Mouse (Mus musculus) Patski (cell line): ENCODE results near the gene Jak2. TPM values are rescaled to one million over a fixed set of nuclear protein-coding genes. Genes with fewer than 3 reads are reported as not detected.

Experiments
- ATAC-seq: fragments of 100-300 bp; one replicate; pipeline ENCODE4 v1.8.0; 2021
- CTCF ChIA-PET: fragments of 350-600 bp; sonication (Branson Sonifier 250); formaldehyde crosslinking; loops from one replicate; lab custom pipeline; 2022; ENCODE audit warnings: inconsistent platforms; lab: Charles Lee
- POLR2A ChIA-PET: fragments of 350-600 bp; sonication (Branson Sonifier 250); formaldehyde crosslinking; loops from one replicate; lab custom pipeline; 2022; ENCODE audit warnings: antibody characterized with exemption, inconsistent platforms; lab: Charles Lee
- DNase-seq: peaks from one replicate; pipeline ENCODE4 v3.0.0-alpha.2; 2011; ENCODE audit warnings: low read depth, low spot score
- H3K27me3 ChIP-seq: fragments of 371-371 bp; one replicate; pipeline ENCODE4 v1.5.1; 2021
- CTCF ChIP-seq: fragments of 100-300 bp; IDR thresholded peaks from one replicate; pipeline ENCODE4 v1.5.1; 2021
- in situ Hi-C: fragments of 300-500 bp; cut with MboI; formaldehyde crosslinking; loops from 3 replicates; pipeline ENCODE4 v1.11.1; 2018; ENCODE audit warnings: low pct_unique_long_range_greater_than_20kb, mixed read lengths
- polyA plus RNA-seq: library from polyadenylated mRNA; unstranded; gene quantifications from one replicate; pipeline ENCODE4 v1.2.3, GENCODE M21; 2021

Gene Jak2
- polyA plus RNA-seq, 1 experiment from 2014 or later = 32.4 TPM

DNA sequence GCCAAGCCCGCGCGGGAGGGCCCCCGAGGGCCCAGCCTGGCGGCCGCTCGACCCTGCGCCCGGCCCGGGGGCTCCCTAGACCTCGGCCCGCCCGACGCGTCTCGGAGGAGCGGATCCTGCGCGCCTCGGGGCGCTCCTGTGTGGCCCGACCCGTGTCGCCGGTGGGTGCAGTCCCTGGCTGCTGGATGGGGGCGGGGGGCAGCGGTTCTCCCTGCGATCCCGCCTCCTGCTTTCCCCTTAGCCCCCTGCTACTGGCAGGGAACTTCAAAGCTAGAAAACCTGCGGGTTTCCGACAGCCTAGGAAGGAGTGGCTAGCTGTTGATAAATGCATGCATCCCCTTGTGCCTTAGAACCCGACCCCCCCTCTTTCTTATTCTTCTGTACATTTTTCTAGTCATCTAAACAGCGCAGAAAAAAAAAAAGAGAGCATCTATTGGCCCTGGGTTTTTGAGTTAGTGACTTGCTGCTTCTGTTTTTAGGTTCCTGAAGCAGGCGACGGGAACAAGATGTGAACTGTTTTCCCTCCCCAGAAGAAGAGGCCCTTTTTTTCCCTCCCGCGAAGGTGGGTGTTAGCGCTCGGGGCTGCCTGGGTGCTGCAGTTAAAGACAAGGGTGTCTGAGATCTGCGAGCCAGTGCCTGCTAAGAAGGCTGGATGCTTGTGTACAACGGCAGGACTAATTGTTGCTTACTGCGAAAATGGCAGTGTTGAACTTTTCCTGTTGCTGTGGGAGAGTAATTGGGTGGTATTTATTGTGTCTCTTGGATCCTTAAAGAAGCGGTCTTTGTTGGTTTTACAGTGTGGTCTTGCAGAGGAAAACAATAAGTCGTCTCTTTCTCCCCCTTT is 552 bp downstream of the Jak2 start:
- CTCF ChIA-PET = interaction anchor here (1.1 to 1.8 kb wide), 4 partner anchors 94 to 188 kb away, joined by 3 to 5 read pairs (median 4); no protein-coding TSS in a partner anchor
- no peaks in the 10 kb centered on the region for H3K27me3 ChIP-seq
- TF ChIP-seq CTCF = no peak
- no peak for DNase-seq
- in situ Hi-C loops = loop anchor here (5.0 kb wide), 3 partner anchors 100 to 185 kb away; no protein-coding TSS in a partner anchor
- POLR2A ChIA-PET = interaction anchor here (0.6 to 1.1 kb wide), 2 partner anchors 8 to 38 kb away, joined by 3 read pairs; no protein-coding TSS in a partner anchor
- peak; percentile 2 for ATAC-seq

DNA sequence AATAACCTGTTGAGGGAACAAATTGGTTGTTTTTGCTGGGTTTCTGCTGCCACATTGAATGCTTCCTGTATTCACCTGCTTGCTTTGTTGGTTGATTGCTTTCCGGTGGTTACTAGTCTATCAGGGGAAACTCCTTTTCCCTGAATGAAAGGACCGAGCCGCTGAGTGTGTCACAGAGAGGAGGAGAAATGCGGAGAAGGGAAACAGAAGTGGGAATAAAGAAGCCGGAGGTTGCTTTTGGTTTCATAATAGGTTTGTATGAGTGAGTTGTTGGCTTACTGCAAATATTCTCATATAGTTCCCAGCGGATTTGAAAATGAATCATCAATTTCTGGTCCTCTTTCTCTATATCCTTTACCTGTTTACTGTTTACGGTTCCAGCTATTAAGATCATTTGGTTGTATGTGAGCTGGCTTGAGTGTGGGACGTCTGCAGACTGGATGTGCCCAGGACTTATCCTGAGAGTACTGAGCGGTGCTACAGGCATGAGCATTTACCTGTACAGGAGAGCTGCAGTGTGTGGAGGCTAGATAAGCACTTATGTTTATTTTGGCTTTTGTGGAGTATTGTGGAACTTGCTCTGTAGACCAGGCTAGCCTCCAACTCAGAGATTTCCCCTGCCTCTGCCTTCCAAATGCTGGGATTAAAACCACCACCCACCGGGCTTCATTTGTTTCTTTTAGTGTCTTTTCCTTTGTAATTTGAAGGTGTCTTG is 1.4 kb downstream of the Jak2 start:
- in situ Hi-C loops = loop anchor here (5.0 kb wide), 3 partner anchors 99 to 186 kb away; no protein-coding TSS in a partner anchor
- H3K27me3 ChIP-seq = no peaks in the 10 kb centered on the region
- DNase-seq (no peak), ATAC-seq (no peak)
- ChIA-PET CTCF (interaction anchor here (0.7 to 1.7 kb wide), 10 partner anchors 10 to 189 kb away, joined by 3 to 11 read pairs (median 4); no protein-coding TSS in a partner anchor), POLR2A (no interaction called here)
- no peak for TF ChIP-seq CTCF

GRCm38 (mm10) chr19:29253728-29254127 is 2.1 kb downstream of the Jak2 start:
- in situ Hi-C loops = loop anchor here (5.0 kb wide), 3 partner anchors 99 to 186 kb away; no protein-coding TSS in a partner anchor
- ChIA-PET POLR2A (no interaction called here), CTCF (interaction anchor here (0.7 to 1.7 kb wide), 12 partner anchors 9 to 190 kb away, joined by 3 to 11 read pairs (median 4); no protein-coding TSS in a partner anchor)
- TF ChIP-seq CTCF = peak; percentile 95
- H3K27me3 ChIP-seq = no peaks in the 10 kb centered on the region
- no peak for ATAC-seq
- peak; percentile 43 for DNase-seq

- DNase-seq = no peak
- ATAC-seq = no peak
- ChIA-PET CTCF (interaction anchor here (0.7 to 1.7 kb wide), 8 partner anchors 8 to 191 kb away, joined by 3 to 11 read pairs (median 4); no protein-coding TSS in a partner anchor), POLR2A (no interaction called here)
- no peak for TF ChIP-seq CTCF
- H3K27me3 ChIP-seq = no peaks in the 10 kb centered on the region
- in situ Hi-C loops = loop anchor here (5.0 kb wide), 3 partner anchors 98 to 187 kb away; no protein-coding TSS in a partner anchor
Measured at GRCm38 (mm10) chr19:29254671-29255070, 3.0 kb downstream of the Jak2 start.

GRCm38 (mm10) chr19:29255327-29256027 is 3.8 kb downstream of the Jak2 start:
- CTCF ChIA-PET = no interaction called here
- no peak for ATAC-seq
- POLR2A ChIA-PET = no interaction called here
- DNase-seq = no peak
- in situ Hi-C loops = no loop called here
- no peak for TF ChIP-seq CTCF
- H3K27me3 ChIP-seq = no peaks in the 10 kb centered on the region

DNA sequence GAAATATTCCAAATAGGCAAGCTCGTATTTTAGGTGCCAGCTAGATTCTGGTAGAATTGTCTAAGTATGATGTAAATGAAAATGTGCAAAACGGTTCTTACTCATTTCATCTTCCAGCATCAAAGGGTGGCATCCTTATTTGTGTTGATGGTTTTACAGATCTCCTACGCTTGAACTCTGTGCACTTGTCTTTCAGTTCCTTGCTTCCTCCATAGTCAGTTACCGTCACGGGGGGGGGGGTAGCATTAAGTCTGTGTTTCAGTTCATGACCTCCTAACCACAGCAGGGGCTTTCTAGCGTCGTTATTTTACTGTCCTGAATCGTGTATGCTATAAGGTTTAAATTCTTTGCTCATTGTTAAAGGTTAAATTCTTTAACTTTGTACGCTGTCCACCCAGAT is 10.0 kb downstream of the Jak2 start:
- ATAC-seq (no peak), DNase-seq (no peak)
- POLR2A ChIA-PET = no interaction called here
- TF ChIP-seq CTCF = no peak
- in situ Hi-C loops = no loop called here
- H3K27me3 ChIP-seq = no peaks in the 10 kb centered on the region
- CTCF ChIA-PET = interaction anchor here (1.3 kb wide), 1 partner anchor 9 kb away, joined by 4 read pairs; no protein-coding TSS in a partner anchor

- TF ChIP-seq CTCF = no peak
Measured at GRCm38 (mm10) chr19:29263492-29263891, 11.9 kb downstream of the Jak2 start.

GRCm38 (mm10) chr19:29265538-29265937 is 13.9 kb downstream of the Jak2 start:
- ATAC-seq (no peak), DNase-seq (no peak)
- no peaks in the 10 kb centered on the region for H3K27me3 ChIP-seq
- no peak for TF ChIP-seq CTCF
- ChIA-PET POLR2A (interaction anchor here (0.6 kb wide), 1 partner anchor 173 kb away, joined by 3 read pairs; no protein-coding TSS in a partner anchor), CTCF (interaction anchor here (0.9 kb wide), 1 partner anchor 11 kb away, joined by 3 read pairs; no protein-coding TSS in a partner anchor)
- in situ Hi-C loops = no loop called here

More at GRCm38 (mm10) chr19:29263492-29263891, 11.9 kb downstream of the Jak2 start:
- ATAC-seq (no peak), DNase-seq (no peak)
- CTCF ChIA-PET = interaction anchor here (1.3 kb wide), 1 partner anchor 10 kb away, joined by 5 read pairs; no protein-coding TSS in a partner anchor
- POLR2A ChIA-PET = interaction anchor here (0.5 kb wide), 1 partner anchor 195 kb away, joined by 3 read pairs; no protein-coding TSS in a partner anchor
- in situ Hi-C loops = no loop called here
- no peaks in the 10 kb centered on the region for H3K27me3 ChIP-seq

DNA sequence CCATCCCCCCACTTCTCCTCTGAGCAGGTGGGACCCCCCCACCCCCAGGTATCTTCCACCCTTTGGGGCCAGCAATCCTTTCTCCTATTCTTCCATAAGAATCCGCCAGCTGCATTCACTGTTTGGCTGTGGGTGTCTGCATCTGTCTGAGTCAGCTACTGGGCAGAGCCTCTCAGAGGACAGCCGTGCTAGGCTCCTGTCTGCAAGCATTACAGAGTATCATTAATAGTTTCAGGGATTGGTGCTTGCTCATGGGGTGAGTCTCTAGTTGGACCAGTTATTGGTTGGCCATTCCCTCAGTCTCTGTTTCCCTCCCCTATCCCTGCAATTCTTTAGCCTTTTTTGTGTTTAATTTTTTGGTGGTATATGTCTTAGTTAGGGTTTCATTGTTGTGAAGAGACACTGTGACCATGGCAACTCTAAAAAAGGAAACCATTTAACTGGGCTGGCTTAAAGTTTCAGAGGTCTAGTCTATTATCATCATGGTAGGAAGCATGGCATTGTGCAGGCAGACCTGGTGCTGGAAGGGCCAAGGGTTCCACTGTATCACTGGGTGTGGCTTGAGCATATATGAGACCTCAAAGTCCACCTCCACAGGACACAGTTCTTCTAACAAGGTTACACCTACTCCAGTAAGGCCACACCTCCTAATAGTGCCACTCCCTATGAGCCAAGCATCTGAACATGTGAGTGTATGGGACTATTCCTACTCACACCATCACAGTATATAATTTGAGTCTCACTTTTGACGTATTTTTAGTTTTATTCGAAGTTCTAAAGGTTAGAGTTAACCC is 15.6 kb downstream of the Jak2 start:
- TF ChIP-seq CTCF = no peak
- in situ Hi-C loops = no loop called here
- no peak for ATAC-seq

More for the DNA sequence above, 15.6 kb downstream of the Jak2 start:
- H3K27me3 ChIP-seq = no peaks in the 10 kb centered on the region
- ChIA-PET POLR2A (no interaction called here), CTCF (interaction anchor here (1.5 kb wide), 1 partner anchor 204 kb away, joined by 4 read pairs; no protein-coding TSS in a partner anchor)
- no peak for DNase-seq
